Mouse (Mus musculus) G1E (cell line): ENCODE results near the gene Dscam. TPM values are rescaled to one million over a fixed set of nuclear protein-coding genes. Genes with fewer than 3 reads are reported as not detected.

Experiments used
- ATAC-seq: 2 replicates; pipeline ENCODE4 v1.8.0; 2016; ENCODE audit warnings: mild to moderate bottlenecking; ENCODE audit not compliant: insufficient number of reproducible peaks, poor library complexity, low FRiP score, severe bottlenecking; ENCODE audit errors: extremely low read depth
- DNase-seq: peaks from one replicate; pipeline ENCODE4 v3.0.0; 2012; ENCODE audit warnings: low spot score
- H3K27me3 ChIP-seq: 2 replicates; pipeline ENCODE4 v1.6.1; 2012; ENCODE audit warnings: mild to moderate bottlenecking, low read length, inconsistent platforms; ENCODE audit not compliant: insufficient read depth
- H3K36me3 ChIP-seq: replicated peaks from 2 replicates; pipeline ENCODE3; 2012; ENCODE audit warnings: mild to moderate bottlenecking, inconsistent platforms
- H3K4me1 ChIP-seq: 2 replicates; pipeline ENCODE4 v1.6.1; 2012; ENCODE audit warnings: low read depth, low read length, inconsistent platforms, mixed read lengths; ENCODE audit not compliant: insufficient read depth
- H3K4me3 ChIP-seq: 2 replicates; pipeline ENCODE4 v1.5.1; 2012; ENCODE audit warnings: low read depth, mild to moderate bottlenecking, inconsistent platforms, low read length, moderate library complexity, mixed read lengths
- H3K9me3 ChIP-seq: replicated peaks from 2 replicates; pipeline ENCODE4 v1.6.1; 2012; ENCODE audit warnings: inconsistent platforms
- CTCF ChIP-seq: IDR thresholded peaks from 2 replicates; pipeline ENCODE4 v1.5.1; 2012; ENCODE audit warnings: low read depth, low read length, inconsistent platforms, mixed read lengths
- GATA1 ChIP-seq: IDR thresholded peaks from 2 replicates; pipeline ENCODE4 v1.6.1; 2012; ENCODE audit warnings: borderline replicate concordance, low read length, inconsistent platforms, mixed read lengths
- GATA2 ChIP-seq: IDR thresholded peaks from 2 replicates; pipeline ENCODE4 v1.6.1; 2012; ENCODE audit warnings: low read depth, low read length, inconsistent platforms, borderline replicate concordance
- POLR2AphosphoS5 ChIP-seq: IDR thresholded peaks from 2 replicates; pipeline ENCODE4 v1.6.1; 2012; ENCODE audit warnings: low read depth, low read length, inconsistent platforms; ENCODE audit not compliant: insufficient replicate concordance
- TAL1 ChIP-seq: conservative IDR thresholded peaks from 2 replicates; pipeline ENCODE4 v1.6.1; 2012; ENCODE audit warnings: low read depth, low read length, inconsistent platforms, mixed read lengths
- polyA plus RNA-seq: library from polyadenylated mRNA; stranded (reverse); fragments of >175 nt; gene quantifications from 2 replicates; pipeline ENCODE4 v1.2.3, GENCODE M21; 2012
- total RNA-seq, 2 experiments: library from RNA; stranded (forward) in 1 of 2; stranded (reverse) in 1 of 2; fragments of 200-1000 nt in 1 of 2; fragments of >200 nt in 1 of 2; fragmentation: Nextera tagmentation in 1 of 2; gene quantifications; 2 replicates each; pipeline ENCODE4 v1.2.3; 2014 to 2017

Dscam gene
- total and polyA plus RNA-seq, 3 experiments, result under 0.01 TPM; not detected in 2

DNA sequence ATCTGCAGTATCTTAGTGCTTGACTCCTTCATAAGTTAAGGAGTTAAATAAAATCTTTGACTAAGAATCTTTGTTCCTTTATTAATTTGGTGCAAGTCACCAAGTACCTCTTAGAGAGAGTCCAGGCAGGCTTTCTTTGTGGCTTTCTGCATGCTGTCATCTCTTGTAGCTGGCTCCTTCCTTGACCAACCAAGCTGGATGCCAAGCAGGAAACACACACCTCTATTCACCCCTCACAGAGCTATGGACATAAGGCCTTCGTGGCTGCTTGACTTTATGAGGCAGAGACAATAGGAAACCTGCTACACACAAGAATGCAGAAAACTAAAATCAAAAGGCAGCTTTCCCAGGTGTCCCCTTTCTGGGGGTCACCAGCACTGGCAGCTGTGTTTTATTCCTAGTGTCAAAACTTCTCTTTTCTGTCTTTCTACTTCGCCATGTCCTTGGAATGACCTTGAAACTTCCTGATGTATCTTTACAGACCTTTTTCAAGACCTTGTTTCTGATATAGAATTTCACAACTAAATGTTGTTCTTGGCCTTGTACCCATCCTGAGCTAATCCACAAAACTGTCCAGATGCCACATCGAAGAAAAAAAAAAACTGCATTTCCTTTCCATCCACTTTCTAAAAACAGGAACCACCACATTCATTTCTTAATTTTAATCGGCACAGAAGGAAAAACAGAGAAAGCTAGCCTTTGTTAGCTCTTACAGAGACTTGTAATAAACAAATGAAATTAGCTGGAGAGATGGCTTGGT lies 260.0 kb downstream of the Dscam start:
- no peak for ATAC-seq

GRCm38 (mm10) chr16:96907818-96908217 lies 262.7 kb downstream of the Dscam start:
- TF ChIP-seq GATA1 (no peak), CTCF (no peak), GATA2 (no peak), POLR2AphosphoS5 (no peak), TAL1 (no peak)
- ATAC-seq (no peak), DNase-seq (no peak)
- no peaks in the 10 kb centered on the region for H3K27me3 ChIP-seq
- H3K36me3 ChIP-seq, result no peaks in the 10 kb centered on the region
- H3K4me3 ChIP-seq, result no peak overlapping the region
- H3K4me1 ChIP-seq, result no peaks in the 10 kb centered on the region
- no peaks in the 10 kb centered on the region for H3K9me3 ChIP-seq

More for the DNA sequence above, 260.0 kb downstream of the Dscam start:
- H3K27me3 ChIP-seq, result no peaks in the 10 kb centered on the region
- no peaks in the 10 kb centered on the region for H3K4me1 ChIP-seq
- H3K9me3 ChIP-seq, result 0 out of 2 replicates have a peak, but pooled peaks cover 2% of the 10 kb centered on the region
- H3K4me3 ChIP-seq, result no peak overlapping the region
- H3K36me3 ChIP-seq, result no peaks in the 10 kb centered on the region
- TF ChIP-seq GATA1 (no peak), GATA2 (no peak), CTCF (no peak), POLR2AphosphoS5 (no peak), TAL1 (no peak)
- no peak for DNase-seq

DNA sequence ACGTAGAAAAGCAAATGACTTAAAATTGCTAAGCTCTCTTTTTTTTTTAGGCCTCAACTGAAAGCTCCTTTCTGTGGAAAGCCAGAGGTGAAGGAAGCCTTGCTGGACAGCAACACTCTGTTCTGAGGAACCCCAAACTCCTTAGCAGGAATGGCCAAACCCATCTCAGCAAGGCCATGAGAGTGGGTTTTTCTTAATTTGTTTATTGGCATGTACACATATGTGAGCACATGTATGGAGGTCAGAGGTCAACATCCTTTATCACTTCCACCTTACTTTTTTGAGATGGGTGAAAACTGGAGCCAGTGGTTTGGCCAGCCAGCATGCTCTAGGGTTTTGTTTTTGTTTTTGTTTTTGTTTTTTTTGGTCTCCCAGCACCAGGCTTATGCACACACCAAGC lies 263.5 kb downstream of the Dscam start:
- Histone ChIP-seq H3K27me3 (no peaks in the 10 kb centered on the region), H3K36me3 (no peaks in the 10 kb centered on the region), H3K9me3 (no peaks in the 10 kb centered on the region), H3K4me1 (no peaks in the 10 kb centered on the region), H3K4me3 (no peak overlapping the region)
- DNase-seq (no peak), ATAC-seq (no peak)
- TF ChIP-seq POLR2AphosphoS5 (no peak), GATA1 (no peak), CTCF (no peak), GATA2 (no peak), TAL1 (no peak)

DNA sequence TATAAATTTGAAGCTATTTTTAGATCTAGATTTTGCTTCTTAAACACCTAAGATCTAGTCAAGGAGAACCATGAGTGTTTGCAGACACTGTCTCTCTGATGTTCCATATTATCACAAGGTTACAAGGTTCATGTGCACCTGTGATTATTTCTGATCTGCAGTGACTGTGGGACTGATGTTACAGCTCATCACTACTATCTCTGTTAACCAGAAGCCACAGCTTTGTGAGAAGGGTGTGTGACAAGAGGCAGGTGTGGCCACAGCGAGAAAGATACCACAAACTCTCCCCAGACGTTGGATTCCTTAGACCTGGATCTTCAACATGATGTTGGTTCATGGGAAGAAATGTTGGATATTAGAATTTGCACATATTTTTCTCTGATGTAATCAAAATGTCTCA lies 263.9 kb downstream of the Dscam start:
- H3K4me1 ChIP-seq, result no peaks in the 10 kb centered on the region
- H3K27me3 ChIP-seq, result no peaks in the 10 kb centered on the region
- no peak for DNase-seq
- H3K9me3 ChIP-seq, result no peaks in the 10 kb centered on the region
- TF ChIP-seq POLR2AphosphoS5 (no peak), GATA1 (no peak), CTCF (no peak), TAL1 (no peak), GATA2 (no peak)
- H3K4me3 ChIP-seq, result no peak overlapping the region
- no peak for ATAC-seq
- no peaks in the 10 kb centered on the region for H3K36me3 ChIP-seq

- no peaks in the 10 kb centered on the region for H3K27me3 ChIP-seq
- TF ChIP-seq GATA1 (no peak), TAL1 (no peak), GATA2 (no peak), POLR2AphosphoS5 (no peak), CTCF (no peak)
- no peaks in the 10 kb centered on the region for H3K36me3 ChIP-seq
- H3K4me3 ChIP-seq, result no peak overlapping the region
- DNase-seq (no peak), ATAC-seq (no peak)
- no peaks in the 10 kb centered on the region for H3K4me1 ChIP-seq
- H3K9me3 ChIP-seq, result no peaks in the 10 kb centered on the region
These were observed 265.8 kb downstream of the Dscam start for GRCm38 (mm10) chr16:96904761-96905160.

DNA sequence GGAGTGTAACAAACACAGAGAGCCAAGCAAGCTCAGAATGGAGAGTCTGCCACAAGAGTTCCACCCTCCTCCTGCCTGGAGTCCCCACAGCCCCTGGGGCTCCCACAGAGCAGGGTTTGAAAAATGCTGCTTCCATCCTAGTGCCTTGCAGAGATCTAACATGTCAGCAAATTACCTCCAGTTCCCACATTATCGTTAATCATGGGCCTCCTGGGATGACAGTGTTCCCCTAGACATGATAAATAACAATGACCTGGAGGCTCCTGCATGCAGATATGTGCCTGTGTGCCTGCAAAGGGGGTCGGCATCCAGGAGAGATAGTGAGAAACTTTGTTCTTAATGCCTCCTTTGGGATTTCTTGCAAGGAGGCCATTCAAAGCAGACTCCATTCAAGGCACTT lies 266.2 kb downstream of the Dscam start:
- Histone ChIP-seq H3K27me3 (no peaks in the 10 kb centered on the region), H3K9me3 (no peaks in the 10 kb centered on the region), H3K36me3 (no peaks in the 10 kb centered on the region), H3K4me3 (no peak overlapping the region), H3K4me1 (no peaks in the 10 kb centered on the region)
- TF ChIP-seq GATA2 (no peak), GATA1 (no peak)
- ATAC-seq (no peak), DNase-seq (no peak)
